Mouse (Mus musculus) neural tube, embryonic 14.5 days (tissue): ENCODE data around the gene AY358078. TPM values are rescaled to one million over a fixed set of nuclear protein-coding genes. Genes with fewer than 3 reads are reported as not detected.
"Not testable (repeated sequence)": the region's sequence is repeated elsewhere in the genome, so short reads cannot be mapped to it uniquely, and the experiment has no call there.

Source experiments
- ATAC-seq: fragments of 200-750 bp; cut with Nextera tagmentation; 2 replicates; pipeline ENCODE4 v1.8.0; 2017; ENCODE audit warnings: low read depth, mild to moderate bottlenecking, moderate TSS enrichment, moderate library complexity
- H3K27ac ChIP-seq: fragments of 300-500 bp; sonication (generic); 2 replicates; pipeline ENCODE4 v1.5.1; 2014; ENCODE audit warnings: low read depth, mild to moderate bottlenecking, control low read depth, low read length, moderate library complexity, mixed read lengths
- H3K27me3 ChIP-seq: fragments of 300-500 bp; sonication (generic); 2 replicates; pipeline ENCODE4 v1.6.1; 2014; ENCODE audit warnings: low read length; ENCODE audit not compliant: control insufficient read depth, insufficient read depth
- H3K36me3 ChIP-seq: fragments of 300-500 bp; sonication (generic); 2 replicates; pipeline ENCODE4 v1.6.1; 2014; ENCODE audit warnings: low read length, mixed read lengths; ENCODE audit not compliant: control insufficient read depth, insufficient read depth
- H3K4me1 ChIP-seq: fragments of 300-500 bp; sonication (generic); 2 replicates; pipeline ENCODE4 v1.6.1; 2014; ENCODE audit warnings: low read length; ENCODE audit not compliant: control insufficient read depth, insufficient read depth
- H3K4me2 ChIP-seq: fragments of 300-500 bp; sonication (generic); 2 replicates; pipeline ENCODE4 v1.6.1; 2014; ENCODE audit warnings: mild to moderate bottlenecking, low read depth, low read length, control low read depth
- H3K4me3 ChIP-seq: fragments of 300-500 bp; sonication (generic); 2 replicates; pipeline ENCODE4 v1.5.1; 2014; ENCODE audit warnings: low read depth, low read length, control low read depth, mixed read lengths
- H3K9ac ChIP-seq: fragments of 300-500 bp; sonication (generic); replicated peaks from 2 replicates; pipeline ENCODE4 v1.6.1; 2014; ENCODE audit warnings: low read depth, mild to moderate bottlenecking, control low read depth, low read length, mixed read lengths
- H3K9me3 ChIP-seq: fragments of 300-500 bp; sonication (generic); 2 replicates; pipeline ENCODE4 v1.6.1; 2016; ENCODE audit warnings: low read length; ENCODE audit not compliant: control insufficient read depth
- WGBS: fragments of 180-500 bp; shearing (Covaris S2); extraction: QIAGEN DNeasy Blood & Tissue Kit; methylation state at CpG from one replicate; pipeline ENCODE4 v1.1.7; 2014; 5-methylcytosine and 5-hydroxymethylcytosine counted together
- microRNA-seq: library from miRNA; unstranded; fragments of <30 nt; microRNA quantifications from one replicate; pipeline ENCODE4, GENCODE M21; 2016
- polyA plus RNA-seq: library from polyadenylated mRNA; unstranded; fragments of >200 nt; fragmentation: Nextera tagmentation; extraction: Ambion mirVana; gene quantifications from 2 replicates; pipeline ENCODE4 v1.2.1, GENCODE M21; 2014

The AY358078 gene
- polyA plus RNA-seq, 1 experiment from 2014 or later: not detected

DNA sequence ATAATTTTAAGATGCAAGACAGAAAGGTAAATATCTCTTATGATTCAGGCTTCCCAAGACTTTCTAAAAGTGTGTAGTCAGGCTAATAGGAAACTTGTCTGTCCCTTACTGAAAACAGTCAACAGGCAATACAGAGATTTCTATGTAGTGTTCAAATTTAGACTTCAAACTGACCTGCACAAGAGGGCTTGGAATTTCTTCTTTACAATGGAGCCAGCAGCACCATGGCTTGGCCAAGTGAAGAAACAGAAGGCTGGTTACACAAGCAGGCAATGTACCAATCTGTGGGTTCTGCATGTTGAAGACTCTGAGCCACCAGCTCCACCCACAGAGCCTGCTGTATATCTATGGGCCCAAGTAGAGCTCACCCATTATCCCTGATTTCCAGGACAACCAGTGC, 53.6 kb downstream of the AY358078 start, which contains the start of gene Ear6:
TSS of gene Ear6 (plus strand) at position 301 of the 400 bp plus-strand sequence.
- no peaks in the 10 kb centered on the region for H3K4me1 ChIP-seq
- H3K4me3 ChIP-seq: no peak within 1 kb of the TSS
- no peak within 1 kb of the TSS for H3K27ac ChIP-seq
- no peak for ATAC-seq
- H3K27me3 ChIP-seq: no peaks in the 10 kb centered on the region
- H3K36me3 ChIP-seq: no peaks in the 10 kb centered on the region
- H3K9ac ChIP-seq: no peak within 1 kb of the TSS
- H3K9me3 ChIP-seq: no peaks in the 10 kb centered on the region
- no peak within 1 kb of the TSS for H3K4me2 ChIP-seq

GRCm38 (mm10) chr14:51855280-51855679, 55.4 kb downstream of the AY358078 start:
- not testable (repeated sequence) for H3K27me3 ChIP-seq, H3K4me1 ChIP-seq, H3K27ac ChIP-seq, H3K4me2 ChIP-seq, H3K9me3 ChIP-seq, H3K36me3 ChIP-seq, H3K9ac ChIP-seq, H3K4me3 ChIP-seq, ATAC-seq
- WGBS: 90% methylated on average over 7 of the region's 7 CpGs

GRCm38 (mm10) chr14:51863603-51864002, 63.8 kb downstream of the AY358078 start:
- H3K9me3 ChIP-seq, H3K27me3 ChIP-seq, H3K9ac ChIP-seq, ATAC-seq, H3K4me2 ChIP-seq, H3K4me3 ChIP-seq, H3K27ac ChIP-seq, H3K36me3 ChIP-seq, H3K4me1 ChIP-seq: not testable (repeated sequence)
- 5% methylated on average over 1 of the region's 1 CpGs for WGBS

- Histone ChIP-seq H3K4me2 (no peak overlapping the region), H3K4me1 (no peaks in the 10 kb centered on the region), H3K9me3 (no peaks in the 10 kb centered on the region), H3K4me3 (no peak overlapping the region), H3K36me3 (no peaks in the 10 kb centered on the region), H3K27me3 (no peaks in the 10 kb centered on the region), H3K27ac (no peak overlapping the region), H3K9ac (no peak overlapping the region)
- WGBS: 81% methylated on average over 2 of the region's 2 CpGs
- ATAC-seq: no peak
Measured at GRCm38 (mm10) chr14:51870756-51871155, 70.9 kb downstream of the AY358078 start.

DNA sequence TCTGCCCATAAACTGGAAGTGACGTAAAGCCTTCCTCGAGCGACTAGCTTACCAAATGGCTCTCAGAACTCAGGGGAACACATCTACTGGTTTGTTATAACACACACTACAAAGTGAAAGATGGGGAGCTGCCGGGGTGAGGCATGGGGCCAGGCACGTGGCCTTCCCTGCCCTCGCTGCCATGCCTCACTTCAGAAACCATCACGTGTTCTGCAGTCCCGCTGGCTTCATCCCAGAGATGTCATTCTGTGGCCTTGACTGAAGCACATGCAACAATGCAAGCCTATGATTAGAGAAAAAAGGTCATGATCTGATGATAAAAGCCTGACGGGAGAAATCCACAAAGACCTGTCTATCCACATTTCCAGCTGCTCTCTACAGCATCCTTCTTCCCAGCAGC, 71.9 kb downstream of the AY358078 start:
- Histone ChIP-seq H3K27me3 (no peaks in the 10 kb centered on the region), H3K4me2 (no peak overlapping the region), H3K4me3 (no peak overlapping the region), H3K9me3 (no peaks in the 10 kb centered on the region), H3K9ac (no peak overlapping the region), H3K4me1 (no peaks in the 10 kb centered on the region), H3K27ac (no peak overlapping the region), H3K36me3 (no peaks in the 10 kb centered on the region)
- WGBS: 80% methylated on average over 9 of the region's 9 CpGs
- ATAC-seq: no peak

Small RNA genes lying within 50 kb of the gene (microRNA-seq; reads per million reads assigned to microRNA genes)
- not detected for gene Gm27375

Other genes starting within 250 kb of the AY358078 start
- gene Gm5622, start 247.3 kb upstream of the AY358078 start, polyA plus RNA-seq: not detected in 2 replicates
- gene Gm17175, start 226.0 kb upstream of the AY358078 start, polyA plus RNA-seq: not detected in 2 replicates
- not detected in 2 replicates for gene Gm17174, start 207.9 kb upstream of the AY358078 start, polyA plus RNA-seq
- not detected in 2 replicates for gene Gm17078, start 188.7 kb upstream of the AY358078 start, polyA plus RNA-seq
- not detected in 2 replicates for gene Gm4181, start 164.4 kb upstream of the AY358078 start, polyA plus RNA-seq
- gene Gm17079, start 104.6 kb upstream of the AY358078 start, polyA plus RNA-seq: not detected in 2 replicates
- gene Gm5800, start 82.9 kb upstream of the AY358078 start, polyA plus RNA-seq: not detected in 2 replicates
- not detected in 2 replicates for gene Ang4, start 26.5 kb upstream of the AY358078 start, polyA plus RNA-seq
- not detected in 2 replicates for gene Ear6, start 53.7 kb downstream of the AY358078 start, polyA plus RNA-seq
- 69.8 and 99.4 TPM in 2 replicates for gene Mettl17, start 84.8 kb downstream of the AY358078 start, polyA plus RNA-seq
- gene Slc39a2, start 92.8 kb downstream of the AY358078 start, polyA plus RNA-seq: 1.6 and 1.9 TPM in 2 replicates
- gene Ndrg2, start 114.1 kb downstream of the AY358078 start, polyA plus RNA-seq: 168 and 194 TPM in 2 replicates
- not detected in 2 replicates for gene Tppp2, start 118.4 kb downstream of the AY358078 start, polyA plus RNA-seq
- gene Rnase13, start 122.7 kb downstream of the AY358078 start, polyA plus RNA-seq: not detected in 2 replicates
- gene Arhgef40, start 184.7 kb downstream of the AY358078 start, polyA plus RNA-seq: 66.5 and 73.8 TPM in 2 replicates
- 0.47 and 0.66 TPM in 2 replicates for gene Tmem253, start 215.6 kb downstream of the AY358078 start, polyA plus RNA-seq
- 24.1 and 27.4 TPM in 2 replicates for gene Zfp219, start 220.7 kb downstream of the AY358078 start, polyA plus RNA-seq
- not detected in 2 replicates for gene Olfr221, start 242.4 kb downstream of the AY358078 start, polyA plus RNA-seq